Mouse (Mus musculus): ENCODE measurements around the gene Gm10337. TPM values are rescaled to one million over a fixed set of nuclear protein-coding genes. Genes with fewer than 3 reads are reported as not detected.

The Gm10337 gene
- total and polyA plus RNA-seq, 3 experiments = not detected

DNA sequence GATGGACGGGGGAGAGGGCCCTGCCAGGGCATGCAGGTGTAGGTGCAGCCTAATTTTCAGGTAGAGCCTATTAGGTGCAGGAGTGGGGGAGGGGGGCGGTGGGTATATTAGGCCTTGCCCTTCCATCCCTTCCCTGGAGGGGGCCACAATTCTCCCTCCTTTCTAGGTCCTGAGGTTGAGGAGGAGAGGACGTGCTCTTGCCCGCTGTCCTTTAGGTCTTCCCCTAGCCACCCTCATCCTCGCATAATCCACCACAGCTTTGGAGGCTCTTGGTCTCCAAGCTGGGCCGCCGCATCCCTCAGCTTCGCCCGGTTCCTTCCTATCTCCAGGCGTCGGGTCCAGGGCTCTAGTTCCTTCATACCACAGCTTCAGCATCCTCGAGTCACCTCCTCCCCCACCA lies 12.8 kb downstream of the Gm10337 start:
- Histone ChIP-seq H3K27me3 (ENCODE audit: control insufficient read depth in 1 of 2, insufficient read depth in 2 of 2, low read length in 2 of 2) (no peaks in the 10 kb centered on the region), H3K4me1 (ENCODE audit: control insufficient read depth in 1 of 2, insufficient read depth in 2 of 2, low read length in 2 of 2) (peaks cover 5 to 20% of the 10 kb centered on the region in 2 experiments; a peak in 3 of 4 replicates), H3K79me2 (ENCODE audit: control insufficient read depth, insufficient read depth, low read length, poor library complexity) (peaks cover 17% of the 10 kb centered on the region), H3K27ac (ENCODE audit: control insufficient read depth, low read depth, low read length) (no peak overlapping the region), H3K36me3 (ENCODE audit: control insufficient read depth in 1 of 2, insufficient read depth in 2 of 2, low read length in 2 of 2) (peaks cover 0 to 14% of the 10 kb centered on the region in 2 experiments; a peak in 2 of 4 replicates), H3K9ac (ENCODE audit: control insufficient read depth, low read depth, low read length, poor library complexity, severe bottlenecking) (peak overlapping the region; percentile 69), H3K4me3 (ENCODE audit: control insufficient read depth in 1 of 2, insufficient read depth in 1 of 2, low read depth in 2 of 2, low read length in 2 of 2) (peak overlapping the region; percentile 70 to 78), H3K9me3 (replicated peaks; ENCODE audit: insufficient read depth, low read length) (no peaks in the 10 kb centered on the region)
- no peak for DNase-seq (ENCODE audit: low read depth, low spot score)
- TF ChIP-seq CHD1 (IDR thresholded peaks at IDR 0.05; ENCODE audit: low read depth, low read length) (no peak), MXI1 (IDR thresholded peaks at IDR 0.05; ENCODE audit: low read depth, low read length) (no peak), TCF12 (IDR thresholded peaks at IDR 0.05; ENCODE audit: low read depth, low read length) (no peak), MYC (IDR thresholded peaks at IDR 0.05; ENCODE audit: low read depth, low read length) (no peak), MYB (IDR thresholded peaks at IDR 0.05; ENCODE audit: low read depth, low read length) (no peak), MAX (IDR thresholded peaks at IDR 0.05; ENCODE audit: low read length) (no peak), SIN3A (IDR thresholded peaks at IDR 0.05; ENCODE audit: low read length) (no peak), CHD2 (IDR thresholded peaks at IDR 0.05; ENCODE audit: low read length) (no peak), POLR2A (IDR thresholded peaks at IDR 0.05; ENCODE audit: control insufficient read depth in 1 of 2, insufficient read depth in 1 of 2, low read depth in 1 of 2, low read length in 2 of 2, poor library complexity in 1 of 2) (no peak), MEF2A (IDR thresholded peaks at IDR 0.05; ENCODE audit: extremely low read depth, insufficient replicate concordance, low read depth, low read length, poor library complexity, severe bottlenecking) (no peak), POLR2AphosphoS2 (IDR thresholded peaks at IDR 0.05; ENCODE audit: low read length) (no peak), MAZ (IDR thresholded peaks at IDR 0.05; ENCODE audit: low read depth, low read length) (no peak)

DNA sequence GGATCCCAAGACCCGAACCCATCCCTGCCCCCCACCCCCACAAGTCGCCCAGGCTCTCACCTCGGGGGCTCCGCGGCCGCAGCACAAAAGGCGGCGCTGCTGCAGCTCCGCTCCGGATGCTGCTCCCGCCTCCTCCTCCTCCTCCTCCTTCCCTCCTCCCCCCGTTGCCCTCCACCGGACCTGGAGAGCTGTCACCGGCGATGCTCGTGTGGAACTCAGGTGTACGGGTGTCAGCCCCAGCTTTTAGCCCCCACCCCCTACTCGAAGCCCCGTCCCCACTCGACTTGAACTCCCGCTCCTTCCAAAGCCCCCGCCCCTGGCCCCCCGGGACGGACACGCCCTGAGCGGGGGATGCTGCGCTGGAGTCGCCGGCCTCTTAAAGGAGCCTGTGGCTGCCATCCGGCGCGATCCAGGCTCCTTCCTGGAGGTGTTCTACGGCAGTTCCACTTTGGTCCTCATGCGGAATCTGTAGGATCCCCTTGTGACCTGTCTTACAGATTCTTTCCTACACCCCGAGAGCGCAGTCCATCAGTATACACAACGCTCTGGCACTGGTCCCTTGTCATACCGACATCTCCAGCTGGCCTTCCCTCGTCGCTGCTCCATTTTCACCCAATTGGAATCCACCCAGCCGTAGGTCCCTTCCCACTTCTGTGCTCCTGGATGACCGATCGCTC lies 13.3 kb downstream of the Gm10337 start, which contains the start of gene Map3k12:
TSS of gene Map3k12 (minus strand) at position 337 of the 677 bp plus-strand sequence.
- H3K4me1 ChIP-seq (ENCODE audit: control insufficient read depth in 1 of 2, insufficient read depth in 2 of 2, low read length in 2 of 2) = peaks cover 5 to 20% of the 10 kb centered on the region in 2 experiments; a peak in 3 of 4 replicates
- no peaks in the 10 kb centered on the region for H3K27me3 ChIP-seq (ENCODE audit: control insufficient read depth in 1 of 2, insufficient read depth in 2 of 2, low read length in 2 of 2)
- peak within 1 kb of the TSS; percentile 70 to 78 for H3K4me3 ChIP-seq (ENCODE audit: control insufficient read depth in 1 of 2, insufficient read depth in 1 of 2, low read depth in 2 of 2, low read length in 2 of 2)
- DNase-seq (ENCODE audit: low read depth, low spot score) = peak; percentile 88
- peak within 1 kb of the TSS; percentile 55 for H3K27ac ChIP-seq (ENCODE audit: control insufficient read depth, low read depth, low read length)
- H3K79me2 ChIP-seq (ENCODE audit: control insufficient read depth, insufficient read depth, low read length, poor library complexity) = peaks cover 17% of the 10 kb centered on the region
- H3K36me3 ChIP-seq (ENCODE audit: control insufficient read depth in 1 of 2, insufficient read depth in 2 of 2, low read length in 2 of 2) = peaks cover 0 to 16% of the 10 kb centered on the region in 2 experiments; a peak in 2 of 4 replicates
- peak within 1 kb of the TSS; percentile 69 for H3K9ac ChIP-seq (ENCODE audit: control insufficient read depth, low read depth, low read length, poor library complexity, severe bottlenecking)
- H3K9me3 ChIP-seq (replicated peaks; ENCODE audit: insufficient read depth, low read length) = no peaks in the 10 kb centered on the region
- TF ChIP-seq TCF12 (IDR thresholded peaks at IDR 0.05; ENCODE audit: low read depth, low read length) (no peak), UBTF (IDR thresholded peaks at IDR 0.05; ENCODE audit: borderline replicate concordance, insufficient read depth, low read depth, low read length) (0 out of 2 replicates have a peak, but pooled peaks have one; percentile 60), ELF1 (IDR thresholded peaks at IDR 0.05; ENCODE audit: low read depth, low read length) (0 out of 2 replicates have a peak, but pooled peaks have one; percentile 34), KAT2A (conservative IDR thresholded peaks at IDR 0.05; ENCODE audit: low read depth, low read length) (no peak), E2F4 (IDR thresholded peaks at IDR 0.05; ENCODE audit: borderline replicate concordance, low read depth, low read length) (no peak), USF2 (IDR thresholded peaks at IDR 0.05; ENCODE audit: borderline replicate concordance in 1 of 2, insufficient read depth in 1 of 2, low read depth in 1 of 2, low read length in 2 of 2) (no peak), POLR2AphosphoS5 (IDR thresholded peaks at IDR 0.05; ENCODE audit: borderline replicate concordance, low read depth, low read length) (no peak), MAX (IDR thresholded peaks at IDR 0.05; ENCODE audit: low read length) (no peak), GABPA (IDR thresholded peaks at IDR 0.05; ENCODE audit: low read depth, low read length) (no peak), MXI1 (IDR thresholded peaks at IDR 0.05; ENCODE audit: low read depth, low read length) (peak; percentile 36), BHLHE40 (IDR thresholded peaks at IDR 0.05; ENCODE audit: borderline replicate concordance, low read depth, low read length) (no peak), TAL1 (IDR thresholded peaks at IDR 0.05; ENCODE audit: low read length) (no peak), NRF1 (IDR thresholded peaks at IDR 0.05; ENCODE audit: insufficient read depth, low read depth, low read length, poor library complexity, severe bottlenecking) (peak; percentile 34; the same call in 1 of the 2 replicates), HCFC1 (IDR thresholded peaks at IDR 0.05; ENCODE audit: low read depth, low read length) (peak; percentile 46; the same call in 1 of the 2 replicates), CTCF (IDR thresholded peaks at IDR 0.05 in 2 of 3, conservative IDR thresholded peaks at IDR 0.05 in 1 of 3; ENCODE audit: control insufficient read depth in 1 of 3, insufficient read depth in 1 of 3, low read depth in 2 of 3, low read length in 3 of 3, poor library complexity in 1 of 3, severe bottlenecking in 1 of 3) (peak in 1 of 3 experiments; percentile 36; a peak in 2 of 6 replicates), MAFK (IDR thresholded peaks at IDR 0.05; ENCODE audit: borderline replicate concordance, low read depth, low read length) (no peak), MAZ (IDR thresholded peaks at IDR 0.05; ENCODE audit: low read depth, low read length) (peak; percentile 98), MYC (IDR thresholded peaks at IDR 0.05; ENCODE audit: low read depth, low read length) (no peak), ZMIZ1 (IDR thresholded peaks at IDR 0.05; ENCODE audit: low read depth, low read length) (no peak; the same call in 1 of the 2 replicates), MYB (IDR thresholded peaks at IDR 0.05; ENCODE audit: low read depth, low read length) (no peak), POLR2AphosphoS2 (IDR thresholded peaks at IDR 0.05; ENCODE audit: low read length) (no peak), ZNF384 (IDR thresholded peaks at IDR 0.05; ENCODE audit: low read depth, low read length) (no peak), CHD1 (IDR thresholded peaks at IDR 0.05; ENCODE audit: low read depth, low read length) (no peak), NELFE (IDR thresholded peaks at IDR 0.05; ENCODE audit: low read depth, low read length) (no peak; the same call in 1 of the 2 replicates)

Data from MEL (cell line).